Mouse (Mus musculus): ENCODE measurements around the gene Dynlt1b.
"Not testable (repeated sequence)": the region's sequence is repeated elsewhere in the genome, so short reads cannot be mapped to it uniquely, and the experiment has no call there.

DNA sequence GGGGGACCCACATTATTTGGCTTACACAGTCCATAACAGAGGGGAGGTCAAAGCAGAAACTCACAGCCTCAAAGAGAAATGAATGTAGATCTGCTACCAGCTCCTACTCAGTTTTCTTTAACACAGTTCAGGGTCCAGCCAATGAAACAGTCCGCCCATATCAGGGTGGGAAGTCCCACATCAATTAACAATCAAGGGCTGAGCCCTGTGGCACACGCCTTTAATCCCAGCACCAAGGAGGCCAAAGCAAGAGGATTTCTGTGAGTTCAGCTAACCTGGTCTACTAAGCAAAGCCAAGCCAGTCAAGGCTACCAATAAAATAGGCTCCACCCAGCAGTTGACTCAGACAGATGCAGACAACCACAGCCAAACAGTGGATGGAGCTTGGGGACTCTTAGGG is 7.5 kb upstream of the Dynlt1b start:
- TF ChIP-seq CTCF (IDR thresholded peaks at IDR 0.05); EP300 (IDR thresholded peaks at IDR 0.05; ENCODE audit: insufficient read depth, low read depth, low read length); POLR2A (IDR thresholded peaks at IDR 0.05; ENCODE audit: insufficient read depth, low read depth, low read length): not testable (repeated sequence)
